Mouse (Mus musculus) forebrain, embryonic 11.5 days (tissue): ENCODE data around the gene Crlf3. TPM values are rescaled to one million over a fixed set of nuclear protein-coding genes. Genes with fewer than 3 reads are reported as not detected.
"Not testable (repeated sequence)": the region's sequence is repeated elsewhere in the genome, so short reads cannot be mapped to it uniquely, and the experiment has no call there.

Experiments used
- ATAC-seq: fragments of 200-750 bp; cut with Nextera tagmentation; replicated peaks from 2 replicates; pipeline ENCODE4 v1.8.0; 2017; ENCODE audit warnings: moderate TSS enrichment; ENCODE audit not compliant: low FRiP score
- DNase-seq: peaks from one replicate; pipeline ENCODE4 v3.0.0-alpha.2; 2017; ENCODE audit warnings: low spot score
- H3K27ac ChIP-seq: fragments of 300-500 bp; sonication (generic); 2 replicates; pipeline ENCODE4 v1.5.1; 2014; ENCODE audit warnings: low read depth, low read length
- H3K27me3 ChIP-seq: fragments of 300-500 bp; sonication (generic); 2 replicates; pipeline ENCODE4 v1.6.1; 2014; ENCODE audit warnings: mild to moderate bottlenecking, low read length, mixed read lengths; ENCODE audit not compliant: control insufficient read depth, insufficient read depth
- H3K36me3 ChIP-seq: fragments of 300-500 bp; sonication (generic); 2 replicates; pipeline ENCODE4 v1.6.1; 2014; ENCODE audit warnings: mild to moderate bottlenecking, low read length, moderate library complexity, mixed read lengths; ENCODE audit not compliant: control insufficient read depth, insufficient read depth
- H3K4me1 ChIP-seq: fragments of 300-500 bp; sonication (generic); replicated peaks from 2 replicates; pipeline ENCODE4 v1.6.1; 2014; ENCODE audit warnings: low read length, mixed read lengths; ENCODE audit not compliant: control insufficient read depth, insufficient read depth
- H3K4me2 ChIP-seq: fragments of 300-500 bp; sonication (generic); 2 replicates; pipeline ENCODE4 v1.6.1; 2014; ENCODE audit warnings: low read depth, mild to moderate bottlenecking, low read length, moderate library complexity, mixed read lengths; ENCODE audit not compliant: severe bottlenecking
- H3K4me3 ChIP-seq: fragments of 300-500 bp; sonication (generic); 2 replicates; pipeline ENCODE4 v1.5.1; 2014; ENCODE audit warnings: low read depth, low read length
- H3K9ac ChIP-seq: fragments of 300-500 bp; sonication (generic); 2 replicates; pipeline ENCODE4 v1.6.1; 2014; ENCODE audit warnings: low read length
- H3K9me3 ChIP-seq: fragments of 300-500 bp; sonication (generic); 2 replicates; pipeline ENCODE4 v1.6.1; 2016; ENCODE audit warnings: low read length, mixed read lengths; ENCODE audit not compliant: control insufficient read depth
- WGBS: fragments of 180-500 bp; shearing (Covaris S2); extraction: QIAGEN DNeasy Blood & Tissue Kit; methylation state at CpG from one replicate; pipeline ENCODE4 v1.1.7; 2014; 5-methylcytosine and 5-hydroxymethylcytosine counted together
- polyA plus RNA-seq: library from polyadenylated mRNA; unstranded; fragments of >200 nt; fragmentation: Nextera tagmentation; extraction: Ambion mirVana; gene quantifications from 2 replicates; pipeline ENCODE4 v1.2.1, GENCODE M21; 2014

The Crlf3 gene
- polyA plus RNA-seq, 1 experiment from 2014 or later, result 37.4 TPM

- Histone ChIP-seq H3K4me1 (no peaks in the 10 kb centered on the region; the same call in 1 of the 2 replicates), H3K4me2 (no peak overlapping the region), H3K27me3 (no peaks in the 10 kb centered on the region), H3K36me3 (no peaks in the 10 kb centered on the region), H3K9me3 (no peaks in the 10 kb centered on the region), H3K9ac (no peak overlapping the region), H3K4me3 (no peak overlapping the region), H3K27ac (no peak overlapping the region)
- WGBS, result 93% methylated on average over 5 of the region's 5 CpGs
- no peak for DNase-seq
- ATAC-seq, result no peak
Observed at GRCm38 (mm10) chr11:80075608-80076277, 5.0 kb downstream of the Crlf3 start.

DNA sequence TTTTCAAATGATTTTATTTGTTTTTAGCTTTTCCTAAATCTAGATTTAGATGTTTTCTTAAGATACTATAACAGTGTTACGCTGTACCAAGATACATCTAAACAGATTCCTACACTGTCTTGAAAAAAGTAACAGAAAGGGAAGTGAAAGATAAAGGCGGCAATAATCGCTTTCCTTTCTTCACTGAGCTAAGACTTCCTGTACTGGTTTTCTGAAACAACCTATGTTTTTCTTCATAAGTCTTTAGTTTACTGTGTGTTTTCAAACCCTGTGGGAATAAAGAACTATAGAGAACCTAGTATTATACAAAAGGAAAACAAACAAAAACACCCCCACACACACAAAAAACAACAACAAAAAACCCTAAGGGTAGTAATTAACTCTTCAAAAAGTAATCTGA, 8.4 kb downstream of the Crlf3 start:
- Histone ChIP-seq H3K27me3 (no peaks in the 10 kb centered on the region), H3K36me3 (no peaks in the 10 kb centered on the region), H3K4me2 (no peak overlapping the region), H3K4me3 (no peak overlapping the region), H3K9me3 (no peaks in the 10 kb centered on the region), H3K9ac (no peak overlapping the region), H3K27ac (no peak overlapping the region), H3K4me1 (no peaks in the 10 kb centered on the region)
- WGBS, result 90% methylated on average over 3 of the region's 3 CpGs
- DNase-seq (no peak), ATAC-seq (no peak)

- 93% methylated on average over 2 of the region's 2 CpGs for WGBS
- DNase-seq, result no peak
- ATAC-seq, result no peak
- Histone ChIP-seq H3K4me1 (no peaks in the 10 kb centered on the region), H3K36me3 (no peaks in the 10 kb centered on the region), H3K9me3 (no peaks in the 10 kb centered on the region), H3K4me2 (no peak overlapping the region), H3K27me3 (no peaks in the 10 kb centered on the region), H3K9ac (no peak overlapping the region), H3K4me3 (no peak overlapping the region), H3K27ac (no peak overlapping the region)
Observed at GRCm38 (mm10) chr11:80071039-80071438, 9.8 kb downstream of the Crlf3 start.

GRCm38 (mm10) chr11:80069815-80070214, 11.0 kb downstream of the Crlf3 start:
- Histone ChIP-seq H3K4me3 (no peak overlapping the region), H3K36me3 (no peaks in the 10 kb centered on the region), H3K4me1 (no peaks in the 10 kb centered on the region), H3K4me2 (no peak overlapping the region), H3K27me3 (no peaks in the 10 kb centered on the region), H3K9ac (no peak overlapping the region), H3K9me3 (no peaks in the 10 kb centered on the region), H3K27ac (no peak overlapping the region)
- ATAC-seq (no peak), DNase-seq (no peak)
- WGBS, result 86% methylated on average over 3 of the region's 3 CpGs

DNA sequence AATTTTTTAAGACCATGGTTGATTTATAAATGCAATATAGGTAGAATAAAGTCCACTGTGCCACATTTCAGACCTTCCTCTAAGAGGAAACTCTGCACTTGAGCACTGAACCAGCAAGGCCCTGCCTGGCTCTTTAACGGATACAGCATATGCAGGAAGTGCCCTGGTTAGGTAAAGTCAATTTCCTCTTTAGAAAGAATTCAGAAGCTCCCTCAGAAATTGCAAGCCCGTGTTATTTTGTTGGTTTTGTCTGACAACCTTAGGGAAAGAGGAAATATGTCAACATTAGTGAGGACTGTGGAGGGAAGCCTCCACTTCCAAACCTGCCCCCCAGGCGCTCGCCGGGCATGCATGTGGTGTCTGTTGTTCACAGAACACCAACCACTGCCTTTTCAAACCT, 13.2 kb downstream of the Crlf3 start:
- no peaks in the 10 kb centered on the region for H3K36me3 ChIP-seq
- no peak overlapping the region for H3K4me3 ChIP-seq
- H3K27me3 ChIP-seq, result no peaks in the 10 kb centered on the region
- H3K4me1 ChIP-seq, result no peaks in the 10 kb centered on the region
- 90% methylated on average over 5 of the region's 5 CpGs for WGBS
- DNase-seq (no peak), ATAC-seq (no peak)
- no peak overlapping the region for H3K27ac ChIP-seq
- no peak overlapping the region for H3K4me2 ChIP-seq
- no peaks in the 10 kb centered on the region for H3K9me3 ChIP-seq
- no peak overlapping the region for H3K9ac ChIP-seq

- H3K4me2 ChIP-seq, H3K9me3 ChIP-seq, DNase-seq, H3K4me1 ChIP-seq, H3K27me3 ChIP-seq, H3K9ac ChIP-seq, H3K4me3 ChIP-seq, H3K36me3 ChIP-seq, H3K27ac ChIP-seq, ATAC-seq: not testable (repeated sequence)
- 91% methylated on average over 4 of the region's 4 CpGs for WGBS
Observed at GRCm38 (mm10) chr11:80066373-80066772, 14.4 kb downstream of the Crlf3 start.

- Histone ChIP-seq H3K27ac (no peak overlapping the region), H3K27me3 (no peaks in the 10 kb centered on the region), H3K4me3 (no peak overlapping the region), H3K4me1 (no peaks in the 10 kb centered on the region), H3K4me2 (no peak overlapping the region), H3K36me3 (no peaks in the 10 kb centered on the region; the same call in 1 of the 2 replicates), H3K9ac (no peak overlapping the region), H3K9me3 (no peaks in the 10 kb centered on the region)
- 58% methylated on average over 4 of the region's 4 CpGs for WGBS
- DNase-seq (no peak), ATAC-seq (no peak)
Observed at GRCm38 (mm10) chr11:80062159-80062558, 18.6 kb downstream of the Crlf3 start.

- DNase-seq, result no peak
- Histone ChIP-seq H3K4me3 (no peak overlapping the region), H3K27me3 (no peaks in the 10 kb centered on the region), H3K36me3 (no peaks in the 10 kb centered on the region; the same call in 1 of the 2 replicates), H3K4me1 (no peaks in the 10 kb centered on the region), H3K4me2 (no peak overlapping the region), H3K9ac (no peak overlapping the region), H3K9me3 (no peaks in the 10 kb centered on the region), H3K27ac (no peak overlapping the region)
- 96% methylated on average over 9 of the region's 9 CpGs for WGBS
- ATAC-seq, result no peak
Observed at GRCm38 (mm10) chr11:80056141-80056540, 24.6 kb downstream of the Crlf3 start.

DNA sequence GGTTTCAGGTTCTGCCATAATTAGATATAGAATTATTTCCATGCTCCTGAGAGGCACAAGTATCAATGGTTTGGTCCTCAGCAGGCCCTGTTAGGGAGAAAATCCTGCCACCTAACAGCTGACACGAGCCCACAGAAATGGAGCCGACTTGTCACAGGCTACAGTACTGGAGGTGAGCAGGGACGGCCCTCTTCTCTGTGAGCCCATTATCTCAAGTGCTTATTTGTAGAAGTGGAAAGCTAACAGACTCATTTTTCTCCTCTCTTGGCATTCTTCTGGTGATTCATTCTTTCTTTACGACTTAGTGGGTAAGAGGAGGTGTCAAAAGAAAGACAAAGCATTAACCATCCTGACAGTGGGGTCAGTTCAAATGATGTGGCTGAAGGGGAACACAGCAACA, 26.1 kb downstream of the Crlf3 start:
- Histone ChIP-seq H3K36me3 (no peaks in the 10 kb centered on the region; the same call in 1 of the 2 replicates), H3K9me3 (no peaks in the 10 kb centered on the region), H3K27me3 (no peaks in the 10 kb centered on the region), H3K4me3 (no peak overlapping the region), H3K27ac (no peak overlapping the region), H3K9ac (no peak overlapping the region), H3K4me1 (no peaks in the 10 kb centered on the region), H3K4me2 (no peak overlapping the region)
- no peak for DNase-seq
- ATAC-seq, result no peak
- 87% methylated on average over 4 of the region's 4 CpGs for WGBS
